Mouse (Mus musculus) hindbrain, embryonic 15.5 days (tissue): Measurements from ENCODE around the gene Usp15. TPM values are rescaled to one million over a fixed set of nuclear protein-coding genes. Genes with fewer than 3 reads are reported as not detected.

Experiments
- ATAC-seq: fragments of 200-750 bp; cut with Nextera tagmentation; 2 replicates; pipeline ENCODE4 v1.8.0; 2017; ENCODE audit warnings: low read depth, moderate number of reproducible peaks, moderate TSS enrichment; ENCODE audit not compliant: low FRiP score
- H3K27ac ChIP-seq: fragments of 300-500 bp; sonication (generic); replicated peaks from 2 replicates; pipeline ENCODE4 v1.5.1; 2015; ENCODE audit warnings: mild to moderate bottlenecking, inconsistent platforms
- H3K27me3 ChIP-seq: fragments of 300-500 bp; sonication (generic); 2 replicates; pipeline ENCODE4 v1.6.1; 2015; ENCODE audit warnings: control low read depth, inconsistent platforms
- H3K36me3 ChIP-seq: fragments of 300-500 bp; sonication (generic); 2 replicates; pipeline ENCODE4 v1.6.1; 2015; ENCODE audit warnings: control low read depth, inconsistent platforms
- H3K4me1 ChIP-seq: fragments of 300-500 bp; sonication (generic); replicated peaks from 2 replicates; pipeline ENCODE4 v1.6.1; 2015; ENCODE audit warnings: control low read depth, inconsistent platforms
- H3K4me2 ChIP-seq: fragments of 300-500 bp; sonication (generic); 2 replicates; pipeline ENCODE4 v1.6.1; 2015; ENCODE audit warnings: moderate library complexity, mild to moderate bottlenecking, inconsistent platforms
- H3K4me3 ChIP-seq: fragments of 300-500 bp; sonication (generic); 2 replicates; pipeline ENCODE4 v1.5.1; 2015; ENCODE audit warnings: mild to moderate bottlenecking, inconsistent platforms
- H3K9ac ChIP-seq: fragments of 300-500 bp; sonication (generic); 2 replicates; pipeline ENCODE4 v1.6.1; 2015; ENCODE audit warnings: inconsistent platforms
- H3K9me3 ChIP-seq: fragments of 300-500 bp; sonication (generic); 2 replicates; pipeline ENCODE4 v1.6.1; 2016; ENCODE audit warnings: control low read depth, inconsistent platforms
- WGBS: fragments of 180-500 bp; shearing (Covaris S2); methylation state at CpG from one replicate; pipeline ENCODE4 v1.1.7; 2015; 5-methylcytosine and 5-hydroxymethylcytosine counted together
- polyA plus RNA-seq: library from polyadenylated mRNA; unstranded; fragments of >200 nt; fragmentation: Nextera tagmentation; extraction: Ambion mirVana; gene quantifications from 2 replicates; pipeline ENCODE4 v1.2.1, GENCODE M21; 2015

Gene Usp15
- polyA plus RNA-seq, 1 experiment from 2014 or later = 66.3 TPM

GRCm38 (mm10) chr10:123091737-123092136 lies 105.1 kb downstream of the Usp15 start:
- H3K4me2 ChIP-seq = no peak overlapping the region
- H3K9me3 ChIP-seq = no peaks in the 10 kb centered on the region
- WGBS = 26% methylated on average over 5 of the region's 5 CpGs
- no peak; the same call in 1 of the 2 replicates for ATAC-seq
- H3K4me1 ChIP-seq = no peaks in the 10 kb centered on the region
- H3K27me3 ChIP-seq = no peaks in the 10 kb centered on the region
- no peak overlapping the region for H3K4me3 ChIP-seq
- no peak overlapping the region for H3K9ac ChIP-seq
- no peaks in the 10 kb centered on the region for H3K36me3 ChIP-seq
- H3K27ac ChIP-seq = no peak overlapping the region

GRCm38 (mm10) chr10:123089425-123089930 lies 107.3 kb downstream of the Usp15 start:
- Histone ChIP-seq H3K9me3 (no peaks in the 10 kb centered on the region), H3K36me3 (no peaks in the 10 kb centered on the region), H3K27me3 (no peaks in the 10 kb centered on the region), H3K4me1 (no peaks in the 10 kb centered on the region), H3K4me2 (no peak overlapping the region), H3K4me3 (no peak overlapping the region), H3K27ac (no peak overlapping the region), H3K9ac (no peak overlapping the region)
- no peak for ATAC-seq
- WGBS = 81% methylated on average over 12 of the region's 12 CpGs

- no peak overlapping the region for H3K27ac ChIP-seq
- no peak overlapping the region for H3K4me2 ChIP-seq
- H3K4me3 ChIP-seq = no peak overlapping the region
- no peak for ATAC-seq
- WGBS = 83% methylated on average over 2 of the region's 2 CpGs
- H3K4me1 ChIP-seq = no peaks in the 10 kb centered on the region
- H3K36me3 ChIP-seq = no peaks in the 10 kb centered on the region
- H3K9me3 ChIP-seq = no peaks in the 10 kb centered on the region
- H3K9ac ChIP-seq = no peak overlapping the region
- no peaks in the 10 kb centered on the region for H3K27me3 ChIP-seq
Observed at GRCm38 (mm10) chr10:123086847-123087246, 109.9 kb downstream of the Usp15 start.

GRCm38 (mm10) chr10:123084900-123085641 lies 111.7 kb downstream of the Usp15 start:
- Histone ChIP-seq H3K4me3 (no peak overlapping the region), H3K4me2 (no peak overlapping the region), H3K4me1 (no peaks in the 10 kb centered on the region), H3K27me3 (no peaks in the 10 kb centered on the region), H3K27ac (no peak overlapping the region), H3K9me3 (no peaks in the 10 kb centered on the region), H3K9ac (no peak overlapping the region), H3K36me3 (no peaks in the 10 kb centered on the region)
- 67% methylated on average over 10 of the region's 10 CpGs for WGBS
- ATAC-seq = no peak

GRCm38 (mm10) chr10:123084307-123084706 lies 112.5 kb downstream of the Usp15 start:
- Histone ChIP-seq H3K9me3 (no peaks in the 10 kb centered on the region), H3K9ac (no peak overlapping the region), H3K36me3 (no peaks in the 10 kb centered on the region), H3K27me3 (no peaks in the 10 kb centered on the region), H3K4me2 (no peak overlapping the region), H3K4me3 (no peak overlapping the region), H3K27ac (0 out of 2 replicates have a peak overlapping the region, but pooled peaks have one; percentile 20), H3K4me1 (no peaks in the 10 kb centered on the region)
- no peak for ATAC-seq
- 56% methylated on average over 9 of the region's 9 CpGs for WGBS

GRCm38 (mm10) chr10:123076245-123077023 lies 120.4 kb downstream of the Usp15 start, which contains the start of gene Mon2:
Gene Mon2, minus strand, starts transcription at chr10:123076505.
- ATAC-seq = peak; percentile 99
- Histone ChIP-seq H3K9me3 (no peaks in the 10 kb centered on the region), H3K4me2 (peak within 1 kb of the TSS; percentile 73), H3K36me3 (peaks cover 7% of the 10 kb centered on the region; the same call in 1 of the 2 replicates), H3K4me1 (peaks cover 18% of the 10 kb centered on the region), H3K27me3 (no peaks in the 10 kb centered on the region), H3K27ac (peak within 1 kb of the TSS; percentile 82), H3K9ac (peak within 1 kb of the TSS; percentile 65), H3K4me3 (peak within 1 kb of the TSS; percentile 54)
- under 1% methylated on average over 33 of the region's 58 CpGs for WGBS

GRCm38 (mm10) chr10:123075751-123076242 lies 121.0 kb downstream of the Usp15 start:
- Histone ChIP-seq H3K27me3 (no peaks in the 10 kb centered on the region), H3K4me2 (peak overlapping the region; percentile 73), H3K27ac (peak overlapping the region; percentile 82), H3K9ac (peak overlapping the region; percentile 65), H3K36me3 (peaks cover 7% of the 10 kb centered on the region; the same call in 1 of the 2 replicates), H3K4me1 (peaks cover 18% of the 10 kb centered on the region), H3K9me3 (no peaks in the 10 kb centered on the region), H3K4me3 (peak overlapping the region; percentile 54)
- ATAC-seq = peak; percentile 79; the same call in 1 of the 2 replicates
- 0% methylated on average over 45 of the region's 48 CpGs for WGBS

- H3K4me2 ChIP-seq = no peak overlapping the region
- H3K4me1 ChIP-seq = peaks cover 18% of the 10 kb centered on the region
- H3K36me3 ChIP-seq = peaks cover 14% of the 10 kb centered on the region
- ATAC-seq = no peak
- H3K27ac ChIP-seq = no peak overlapping the region
- no peaks in the 10 kb centered on the region for H3K9me3 ChIP-seq
- H3K4me3 ChIP-seq = no peak overlapping the region
- H3K9ac ChIP-seq = no peak overlapping the region
- 94% methylated on average over 2 of the region's 2 CpGs for WGBS
- no peaks in the 10 kb centered on the region for H3K27me3 ChIP-seq
Observed at GRCm38 (mm10) chr10:123071997-123072396, 124.8 kb downstream of the Usp15 start.

- Histone ChIP-seq H3K4me3 (no peak overlapping the region), H3K36me3 (no peaks in the 10 kb centered on the region; the same call in 1 of the 2 replicates), H3K27ac (no peak overlapping the region), H3K9ac (no peak overlapping the region), H3K4me2 (no peak overlapping the region), H3K9me3 (no peaks in the 10 kb centered on the region), H3K27me3 (no peaks in the 10 kb centered on the region), H3K4me1 (no peaks in the 10 kb centered on the region)
- WGBS = 95% methylated on average over 2 of the region's 2 CpGs
- ATAC-seq = no peak
Observed at GRCm38 (mm10) chr10:123063021-123063420, 133.8 kb downstream of the Usp15 start.

GRCm38 (mm10) chr10:123060831-123061230 lies 136.0 kb downstream of the Usp15 start:
- ATAC-seq = no peak

GRCm38 (mm10) chr10:123057082-123057481 lies 139.7 kb downstream of the Usp15 start:
- 0 out of 2 replicates have a peak, but pooled peaks cover 2% of the 10 kb centered on the region for H3K4me1 ChIP-seq
- H3K9me3 ChIP-seq = no peaks in the 10 kb centered on the region
- no peak overlapping the region for H3K4me3 ChIP-seq
- H3K27me3 ChIP-seq = no peaks in the 10 kb centered on the region
- no peak overlapping the region for H3K9ac ChIP-seq
- 94% methylated on average over 1 of the region's 1 CpGs for WGBS
- no peaks in the 10 kb centered on the region; the same call in 1 of the 2 replicates for H3K36me3 ChIP-seq
- H3K27ac ChIP-seq = no peak overlapping the region
- ATAC-seq = no peak
- H3K4me2 ChIP-seq = no peak overlapping the region

More at GRCm38 (mm10) chr10:123060831-123061230, 136.0 kb downstream of the Usp15 start:
- no peak overlapping the region for H3K9ac ChIP-seq
- H3K4me1 ChIP-seq = 0 out of 2 replicates have a peak, but pooled peaks cover 2% of the 10 kb centered on the region
- H3K36me3 ChIP-seq = no peaks in the 10 kb centered on the region; the same call in 1 of the 2 replicates
- no peak overlapping the region for H3K4me2 ChIP-seq
- H3K9me3 ChIP-seq = no peaks in the 10 kb centered on the region
- no peak overlapping the region for H3K4me3 ChIP-seq
- no peaks in the 10 kb centered on the region for H3K27me3 ChIP-seq
- H3K27ac ChIP-seq = no peak overlapping the region
- 93% methylated on average over 6 of the region's 6 CpGs for WGBS
